Mouse (Mus musculus): ENCODE data around the gene Pkd1. TPM values are rescaled to one million over a fixed set of nuclear protein-coding genes. Genes with fewer than 3 reads are reported as not detected.

Gene Pkd1
- polyA plus RNA-seq, 1 experiment from 2014 or later = 11.9 TPM

DNA sequence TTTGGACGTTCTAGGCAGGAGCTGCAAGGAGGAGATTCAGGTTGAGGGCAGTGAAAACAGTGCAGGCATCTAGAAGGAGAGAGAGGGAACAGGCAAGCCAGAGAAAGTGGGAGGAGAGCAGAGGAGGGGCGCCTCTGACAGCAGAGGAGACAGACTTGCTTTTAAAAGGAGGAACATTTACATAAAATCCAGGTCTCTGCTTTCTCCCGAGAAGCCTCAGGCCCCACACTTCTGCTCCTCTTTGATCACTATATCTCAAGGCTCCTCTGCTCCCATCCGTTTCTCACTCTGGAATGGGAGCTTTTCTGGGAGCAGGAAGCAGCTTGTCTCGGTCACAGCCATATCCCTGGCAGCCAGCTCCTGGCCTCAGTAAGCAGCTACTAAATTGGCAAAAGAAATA is 14.3 kb upstream of the Pkd1 start:
- no peaks in the 10 kb centered on the region for H3K9me3 ChIP-seq (replicated peaks)
- H3K27me3 ChIP-seq = no peaks in the 10 kb centered on the region
- WGBS = 75% methylated on average over 5 of the region's 5 CpGs
- H3K9ac ChIP-seq = 0 out of 2 replicates have a peak overlapping the region, but pooled peaks have one; percentile 4
- no peak overlapping the region for H3K4me3 ChIP-seq
- H3K4me2 ChIP-seq = no peak overlapping the region
- H3K27ac ChIP-seq = no peak overlapping the region
- 0 out of 2 replicates have a peak, but pooled peaks cover 8% of the 10 kb centered on the region for H3K36me3 ChIP-seq (ENCODE audit: poor library complexity, severe bottlenecking)
- no peak for ATAC-seq
- H3K4me1 ChIP-seq = peaks cover 45% of the 10 kb centered on the region

DNA sequence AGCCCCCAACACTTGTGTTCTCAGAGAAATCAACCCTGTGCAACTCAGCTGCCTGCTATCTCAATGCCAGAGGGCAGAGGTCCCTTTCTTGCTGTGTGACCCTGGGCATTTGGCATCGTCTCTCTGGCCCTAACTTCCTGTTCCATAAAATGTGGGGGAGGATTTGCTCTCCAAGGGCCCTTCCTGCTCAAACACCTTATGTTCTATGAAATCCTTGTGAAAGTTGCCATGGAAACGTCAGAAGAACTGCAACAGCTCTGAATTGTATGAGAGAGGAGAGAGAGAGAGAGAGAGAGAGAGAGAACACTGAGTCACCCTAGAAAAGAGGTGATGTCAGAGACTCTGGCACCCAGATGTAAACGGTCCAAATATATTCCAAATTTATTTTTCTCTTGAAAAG is 12.1 kb upstream of the Pkd1 start:
- Histone ChIP-seq H3K27ac (peak overlapping the region; percentile 37; the same call in 1 of the 2 replicates), H3K4me2 (no peak overlapping the region; the same call in 1 of the 2 replicates), H3K4me1 (peaks cover 23% of the 10 kb centered on the region), H3K9ac (no peak overlapping the region), H3K27me3 (no peaks in the 10 kb centered on the region), H3K9me3 (replicated peaks) (no peaks in the 10 kb centered on the region), H3K36me3 (ENCODE audit: poor library complexity, severe bottlenecking) (no peaks in the 10 kb centered on the region), H3K4me3 (no peak overlapping the region)
- no peak for ATAC-seq
- WGBS = 21% methylated on average over 3 of the region's 3 CpGs

GRCm38 (mm10) chr17:24538950-24539349 is 10.7 kb upstream of the Pkd1 start:
- Histone ChIP-seq H3K27me3 (no peaks in the 10 kb centered on the region), H3K36me3 (ENCODE audit: poor library complexity, severe bottlenecking) (no peaks in the 10 kb centered on the region), H3K4me2 (no peak overlapping the region), H3K9ac (no peak overlapping the region), H3K4me3 (no peak overlapping the region), H3K4me1 (peaks cover 10% of the 10 kb centered on the region), H3K9me3 (replicated peaks) (no peaks in the 10 kb centered on the region), H3K27ac (no peak overlapping the region)
- 68% methylated on average over 8 of the region's 8 CpGs for WGBS
- ATAC-seq = 0 out of 2 replicates have a peak, but pooled peaks have one; percentile 38

DNA sequence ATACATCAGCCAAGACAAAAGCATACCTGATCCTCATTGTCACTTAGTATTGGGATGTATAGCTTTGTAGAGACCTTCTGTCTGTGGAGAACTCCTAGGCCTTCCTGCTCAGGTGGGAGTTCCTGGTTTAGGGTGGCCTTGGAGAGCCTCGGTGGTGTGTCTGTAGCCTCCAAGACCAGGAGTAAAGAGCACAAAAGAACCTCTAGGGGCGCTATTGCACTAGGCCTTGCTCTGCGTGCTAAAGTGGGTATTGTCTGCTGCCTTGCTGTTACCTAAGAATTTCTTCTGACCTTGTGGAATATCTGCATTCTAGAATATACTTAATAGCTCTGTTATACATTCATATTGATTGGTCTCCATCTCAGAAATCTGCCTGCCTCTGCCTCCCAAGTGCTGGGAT is 9.3 kb upstream of the Pkd1 start:
- H3K9ac ChIP-seq = no peak overlapping the region
- peaks cover 14% of the 10 kb centered on the region for H3K4me1 ChIP-seq
- H3K27me3 ChIP-seq = 0 out of 2 replicates have a peak, but pooled peaks cover 3% of the 10 kb centered on the region
- no peaks in the 10 kb centered on the region for H3K36me3 ChIP-seq (ENCODE audit: poor library complexity, severe bottlenecking)
- 10% methylated on average over 3 of the region's 3 CpGs for WGBS
- H3K4me2 ChIP-seq = no peak overlapping the region
- H3K4me3 ChIP-seq = no peak overlapping the region
- ATAC-seq = no peak
- no peak overlapping the region for H3K27ac ChIP-seq
- H3K9me3 ChIP-seq (replicated peaks) = no peaks in the 10 kb centered on the region

GRCm38 (mm10) chr17:24544613-24545012 is 5.0 kb upstream of the Pkd1 start:
- Histone ChIP-seq H3K4me3 (no peak overlapping the region), H3K9me3 (replicated peaks) (no peaks in the 10 kb centered on the region), H3K4me2 (peak overlapping the region; percentile 40), H3K4me1 (peaks cover 14% of the 10 kb centered on the region), H3K27ac (no peak overlapping the region), H3K36me3 (ENCODE audit: poor library complexity, severe bottlenecking) (no peaks in the 10 kb centered on the region), H3K9ac (peak overlapping the region; percentile 37; the same call in 1 of the 2 replicates), H3K27me3 (peaks cover 21% of the 10 kb centered on the region)
- WGBS = 16% methylated on average over 12 of the region's 12 CpGs
- ATAC-seq = no peak; the same call in 1 of the 2 replicates

DNA sequence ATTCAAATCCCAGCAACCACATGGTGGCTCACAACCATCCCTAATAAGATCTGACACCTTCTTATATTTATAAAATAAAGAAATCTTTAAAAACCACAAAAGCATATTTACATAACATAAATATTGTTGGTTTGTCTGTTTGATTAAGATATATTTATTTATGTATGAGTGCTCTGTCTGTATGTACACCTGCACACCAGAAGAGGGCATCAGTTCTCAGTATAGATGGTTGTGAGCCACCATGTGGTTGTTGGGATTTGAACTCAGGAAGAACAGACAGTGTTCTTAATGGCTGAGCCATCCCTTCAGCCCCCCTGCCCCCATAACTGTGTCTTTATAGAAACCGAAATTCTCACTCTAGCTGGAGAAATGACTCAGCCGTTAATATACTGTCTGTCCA is 4.4 kb upstream of the Pkd1 start:
- WGBS = 86% methylated on average over 2 of the region's 2 CpGs
- H3K4me1 ChIP-seq = peaks cover 14% of the 10 kb centered on the region
- H3K4me2 ChIP-seq = no peak overlapping the region
- H3K9me3 ChIP-seq (replicated peaks) = no peaks in the 10 kb centered on the region
- H3K4me3 ChIP-seq = no peak overlapping the region
- H3K36me3 ChIP-seq (ENCODE audit: poor library complexity, severe bottlenecking) = no peaks in the 10 kb centered on the region
- H3K27me3 ChIP-seq = peaks cover 21% of the 10 kb centered on the region
- no peak overlapping the region for H3K27ac ChIP-seq
- no peak overlapping the region for H3K9ac ChIP-seq
- ATAC-seq = no peak

DNA sequence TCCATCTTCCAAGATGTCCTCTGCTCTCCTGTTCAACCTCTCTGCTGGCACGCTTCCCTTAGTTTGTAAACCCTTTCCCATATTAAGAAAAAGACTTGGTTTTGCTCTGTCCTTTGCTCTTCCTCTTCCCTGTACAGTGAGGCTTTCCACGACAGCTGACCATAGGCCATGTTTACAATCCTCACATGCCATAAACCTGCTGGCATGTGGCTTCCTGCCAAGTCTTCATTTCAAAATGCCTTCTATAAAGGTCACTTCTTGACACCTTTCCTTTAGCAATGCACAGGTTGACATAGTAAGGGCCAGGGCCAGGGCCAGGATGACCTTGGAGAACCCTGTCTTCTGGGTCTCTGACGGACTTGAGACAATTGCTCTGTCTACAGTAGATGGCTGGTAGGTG is 3.4 kb upstream of the Pkd1 start:
- ATAC-seq = no peak
- WGBS = 83% methylated on average over 3 of the region's 3 CpGs
- Histone ChIP-seq H3K27ac (no peak overlapping the region), H3K4me1 (peaks cover 20% of the 10 kb centered on the region), H3K9me3 (replicated peaks) (no peaks in the 10 kb centered on the region), H3K4me2 (no peak overlapping the region), H3K36me3 (ENCODE audit: poor library complexity, severe bottlenecking) (no peaks in the 10 kb centered on the region), H3K9ac (no peak overlapping the region), H3K4me3 (no peak overlapping the region), H3K27me3 (peaks cover 21% of the 10 kb centered on the region)

DNA sequence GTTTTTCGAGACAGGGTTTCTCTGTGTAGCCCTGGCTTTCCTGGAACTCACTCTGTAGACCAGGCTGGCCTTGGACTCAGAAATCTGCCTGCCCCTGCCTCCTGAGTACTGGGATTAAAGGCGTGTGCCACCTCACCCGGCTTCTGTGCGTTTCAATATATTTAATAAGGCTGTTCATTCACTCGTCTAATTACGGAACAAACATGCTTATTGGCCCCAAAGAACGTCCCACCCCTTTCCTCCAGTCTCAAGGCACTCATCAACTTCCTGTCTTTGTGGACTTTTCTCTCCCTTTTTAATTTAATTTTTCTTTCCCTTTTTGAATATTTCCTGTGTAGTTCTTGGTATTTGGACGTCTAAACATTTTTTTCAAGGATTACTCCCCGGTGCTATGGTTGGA is 1.2 kb upstream of the Pkd1 start:
- Histone ChIP-seq H3K9me3 (replicated peaks) (no peaks in the 10 kb centered on the region), H3K9ac (no peak overlapping the region), H3K27me3 (peaks cover 21% of the 10 kb centered on the region), H3K36me3 (ENCODE audit: poor library complexity, severe bottlenecking) (no peaks in the 10 kb centered on the region), H3K27ac (no peak overlapping the region), H3K4me1 (peaks cover 32% of the 10 kb centered on the region), H3K4me2 (peak overlapping the region; percentile 74), H3K4me3 (no peak overlapping the region)
- no peak for ATAC-seq
- 28% methylated on average over 9 of the region's 9 CpGs for WGBS

DNA sequence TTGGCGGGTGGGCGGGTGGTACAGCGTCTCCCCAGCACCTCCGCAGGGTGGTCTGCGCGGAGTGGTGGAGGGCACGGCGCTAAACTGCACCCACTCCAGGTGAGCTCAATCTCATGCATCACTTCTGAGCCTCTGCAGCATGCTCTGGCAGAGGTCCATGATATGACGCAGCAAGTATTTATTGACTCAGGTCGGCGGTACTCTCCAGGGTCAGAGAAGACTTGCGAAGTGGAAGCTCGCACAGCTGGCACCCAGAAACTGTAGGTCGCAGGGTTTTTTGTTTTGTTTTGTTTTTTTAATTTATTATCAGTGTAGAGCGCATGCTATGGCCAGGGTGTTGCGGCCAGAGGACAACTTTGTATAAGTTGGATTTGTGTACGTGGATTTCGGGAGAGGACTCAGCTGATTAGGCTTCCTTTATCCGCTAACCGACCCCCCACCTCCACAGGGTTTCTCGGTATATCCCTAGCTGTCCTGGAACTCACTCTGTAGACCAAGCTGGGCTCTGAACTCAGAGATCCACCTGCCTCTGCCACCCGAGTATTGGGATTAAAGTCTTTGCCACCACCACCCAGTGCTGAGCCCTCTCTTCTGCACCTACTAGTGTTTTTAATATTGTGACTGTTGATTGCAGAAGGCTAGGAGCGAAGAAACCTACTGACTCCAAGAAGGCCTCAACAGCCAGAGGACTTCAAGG is 565 bp upstream of the Pkd1 start:
- H3K9me3 ChIP-seq (replicated peaks) = no peaks in the 10 kb centered on the region
- H3K4me3 ChIP-seq = peak overlapping the region; percentile 83
- H3K36me3 ChIP-seq (ENCODE audit: poor library complexity, severe bottlenecking) = no peaks in the 10 kb centered on the region
- no peak; the same call in 1 of the 2 replicates for ATAC-seq
- no peak overlapping the region for H3K27ac ChIP-seq
- peaks cover 32% of the 10 kb centered on the region for H3K4me1 ChIP-seq
- H3K9ac ChIP-seq = peak overlapping the region; percentile 38; the same call in 1 of the 2 replicates
- peak overlapping the region; percentile 74 for H3K4me2 ChIP-seq
- H3K27me3 ChIP-seq = peaks cover 21% of the 10 kb centered on the region
- WGBS = 6% methylated on average over 23 of the region's 23 CpGs

DNA sequence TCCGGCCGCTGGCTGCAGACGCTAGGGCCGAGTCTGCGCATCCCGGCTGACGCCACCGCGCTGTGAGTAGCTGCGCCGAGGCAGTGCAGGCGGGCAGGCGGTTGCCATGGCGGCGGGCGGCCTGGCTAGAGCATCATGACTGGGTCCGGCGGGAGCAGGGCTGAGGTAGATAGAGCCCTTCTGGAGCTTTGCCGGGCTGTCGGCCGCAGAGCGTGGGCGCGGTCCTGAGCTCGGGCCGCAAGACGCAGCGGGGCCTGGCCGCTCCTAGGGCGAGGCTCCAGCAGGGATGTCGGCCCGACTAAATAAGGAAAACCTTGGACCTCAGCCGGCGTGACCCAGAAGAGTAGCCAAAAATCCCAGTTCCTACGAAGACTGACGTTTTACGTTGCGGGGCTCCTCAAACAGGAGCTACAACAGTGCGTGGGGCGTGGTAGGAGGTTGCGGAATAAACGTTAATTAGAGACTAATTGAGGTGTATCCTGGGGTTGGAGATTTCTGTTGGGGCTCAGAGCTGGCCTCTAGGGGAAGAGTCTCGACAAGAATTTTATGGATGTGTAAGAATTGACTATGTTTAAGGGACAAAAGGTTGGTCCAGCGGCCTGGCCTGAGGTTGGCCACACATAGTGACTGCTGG is 899 bp downstream of the Pkd1 start:
- Histone ChIP-seq H3K9ac (peak overlapping the region; percentile 94), H3K27me3 (peaks cover 18% of the 10 kb centered on the region), H3K4me2 (peak overlapping the region; percentile 74), H3K9me3 (replicated peaks) (no peaks in the 10 kb centered on the region), H3K4me3 (peak overlapping the region; percentile 83), H3K4me1 (peaks cover 28% of the 10 kb centered on the region), H3K27ac (peak overlapping the region; percentile 95), H3K36me3 (ENCODE audit: poor library complexity, severe bottlenecking) (no peaks in the 10 kb centered on the region)
- ATAC-seq = peak; percentile 85
- WGBS = under 1% methylated on average over 44 of the region's 44 CpGs

- Histone ChIP-seq H3K27me3 (peaks cover 18% of the 10 kb centered on the region), H3K36me3 (ENCODE audit: poor library complexity, severe bottlenecking) (no peaks in the 10 kb centered on the region), H3K9ac (peak overlapping the region; percentile 94), H3K4me1 (peaks cover 28% of the 10 kb centered on the region), H3K4me3 (peak overlapping the region; percentile 83), H3K4me2 (peak overlapping the region; percentile 74), H3K27ac (peak overlapping the region; percentile 95; the same call in 1 of the 2 replicates), H3K9me3 (replicated peaks) (no peaks in the 10 kb centered on the region)
- ATAC-seq = no peak
- WGBS = 48% methylated on average over 3 of the region's 3 CpGs
Measured at GRCm38 (mm10) chr17:24551050-24551444, 1.4 kb downstream of the Pkd1 start.

DNA sequence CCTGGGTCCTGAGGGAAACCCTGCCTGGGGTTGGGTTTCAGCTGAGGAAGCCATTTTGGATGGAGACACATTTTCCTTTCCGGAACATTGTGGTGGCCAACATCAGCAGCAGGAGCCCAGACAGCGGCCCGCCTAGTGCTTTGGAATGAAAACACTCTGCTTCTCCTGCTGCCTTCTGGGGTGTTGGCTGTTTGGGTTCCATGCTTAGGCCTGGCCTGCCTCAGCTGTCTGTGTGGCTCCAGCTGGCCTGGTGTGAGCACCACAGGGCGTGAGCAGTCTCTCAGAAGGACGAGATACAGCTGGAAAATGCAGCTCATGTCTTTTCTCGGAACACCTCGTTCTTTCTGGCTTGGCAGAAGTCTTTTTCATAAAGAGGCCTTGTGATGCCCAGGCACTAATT is 7.5 kb downstream of the Pkd1 start:
- Histone ChIP-seq H3K9me3 (replicated peaks) (no peaks in the 10 kb centered on the region), H3K27ac (no peak overlapping the region), H3K4me3 (no peak overlapping the region), H3K27me3 (no peaks in the 10 kb centered on the region), H3K36me3 (ENCODE audit: poor library complexity, severe bottlenecking) (0 out of 2 replicates have a peak, but pooled peaks cover 5% of the 10 kb centered on the region), H3K9ac (no peak overlapping the region), H3K4me2 (no peak overlapping the region), H3K4me1 (peaks cover 25% of the 10 kb centered on the region)
- WGBS = 88% methylated on average over 7 of the region's 7 CpGs
- no peak for ATAC-seq
